Mouse (Mus musculus) c-Kit-negative CD71-positive TER-119-positive erythroid progenitor cells, embryonic 14.5 days (primary cell): Measurements from ENCODE around the gene Arg2.
"Not testable (repeated sequence)": the region's sequence is repeated elsewhere in the genome, so short reads cannot be mapped to it uniquely, and the experiment has no call there.

ENCODE experiments used
- DNase-seq: peaks from one replicate; pipeline ENCODE4 v3.0.0-alpha.2; 2013; ENCODE audit warnings: low read depth, low spot score

The Arg2 gene

DNA sequence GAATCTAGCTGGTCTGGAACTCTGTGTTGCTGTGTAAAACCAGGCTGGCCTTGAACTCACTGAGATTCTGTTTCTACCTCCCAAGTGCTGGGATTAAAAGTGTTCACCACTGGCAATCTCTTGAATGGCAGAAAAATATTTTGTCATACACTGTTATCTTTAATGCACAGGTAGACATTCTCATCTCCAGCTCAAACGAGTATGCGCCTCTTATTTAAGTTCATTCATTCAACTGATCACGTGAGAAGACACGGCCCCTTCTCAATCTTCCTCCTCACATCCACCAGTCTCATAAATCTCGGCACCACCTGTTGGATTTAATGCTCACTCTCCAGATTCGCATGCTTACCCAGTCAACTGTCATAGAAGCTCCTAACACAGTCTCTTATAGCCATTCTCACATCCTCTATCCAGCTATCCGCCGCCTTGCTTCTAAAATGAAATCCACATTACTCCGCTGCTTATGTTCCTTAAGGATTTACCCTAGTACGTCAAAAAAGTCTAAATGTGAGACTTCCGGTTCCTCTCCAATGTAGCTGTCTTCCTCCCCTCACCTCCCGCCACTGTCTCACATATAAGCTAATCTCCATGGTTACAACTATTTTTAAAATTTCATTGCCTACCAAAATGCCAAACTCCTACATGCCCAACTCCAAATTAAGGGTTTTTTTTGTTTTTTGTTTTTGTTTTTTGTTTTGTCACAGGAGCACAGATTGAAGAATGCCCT lies 40.9 kb downstream of the Arg2 start:
- DNase-seq, result no peak

DNA sequence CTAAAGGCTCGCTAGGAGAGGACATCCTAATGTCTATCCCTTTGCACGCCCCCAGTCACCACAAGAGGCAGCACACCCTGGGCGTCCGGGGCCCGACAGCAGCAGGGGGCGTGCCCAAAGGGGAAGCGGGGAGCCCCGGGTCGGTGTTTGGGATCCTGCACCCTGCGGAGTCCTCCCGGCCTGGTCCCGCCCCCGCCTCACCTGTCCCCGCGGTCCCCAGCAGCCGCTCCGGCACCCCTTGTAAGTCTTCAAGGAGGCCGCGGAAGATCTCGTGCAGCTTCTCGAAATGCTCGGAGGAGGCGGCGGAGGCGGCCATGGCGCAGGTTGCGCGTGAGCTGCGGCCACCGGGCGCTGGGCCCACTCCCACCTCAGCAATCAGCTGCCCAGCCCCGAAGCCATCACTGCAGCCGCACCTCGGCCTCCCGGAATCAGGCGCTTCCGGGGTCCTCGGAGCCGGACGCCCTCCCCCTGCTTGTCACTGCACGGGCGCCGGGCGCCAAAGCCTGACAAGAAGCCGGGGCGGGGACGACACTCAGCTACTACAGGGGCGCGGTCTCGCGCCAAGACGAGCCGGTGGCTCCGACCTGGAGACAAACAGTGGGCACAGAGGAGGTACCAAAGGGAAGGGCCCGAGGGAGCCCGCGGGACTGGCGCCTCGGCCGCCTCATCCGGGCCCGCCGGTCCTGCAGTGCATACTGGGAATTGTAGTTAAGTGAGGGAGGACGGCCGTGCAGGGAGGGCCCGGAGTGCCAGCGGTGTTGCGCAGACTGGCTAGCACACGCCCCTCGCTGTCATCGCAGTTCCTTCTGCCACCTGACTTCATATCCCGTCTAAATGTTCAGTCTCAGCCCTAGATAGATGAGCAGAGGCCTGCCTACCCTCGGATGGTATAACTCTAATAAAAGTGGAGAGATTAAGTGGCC lies 41.7 kb downstream of the Arg2 start, which contains the start of gene Vti1b:
TSS of gene Vti1b (minus strand) at position 649 of the 923 bp plus-strand sequence.
- DNase-seq, result peak; percentile 76

DNA sequence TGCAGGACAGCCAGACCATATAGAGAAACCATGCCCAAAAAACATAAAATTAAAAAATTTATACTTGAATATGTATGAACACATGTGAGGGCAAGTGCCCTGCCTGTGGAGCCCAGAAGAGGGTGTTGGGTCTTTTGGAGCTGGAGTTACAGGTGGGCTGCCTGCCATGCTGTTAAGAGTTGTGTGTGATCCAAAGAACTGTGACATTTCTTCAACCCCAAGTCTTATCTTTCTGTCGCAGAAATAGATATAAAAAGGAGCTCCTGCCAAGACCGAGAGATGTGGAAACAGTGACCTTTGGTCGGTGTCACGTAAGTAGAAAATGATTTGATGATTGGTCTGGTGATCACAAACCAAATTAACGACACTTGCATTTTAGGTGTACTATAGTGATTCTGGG lies 43.1 kb downstream of the Arg2 start:
- no peak for DNase-seq

DNA sequence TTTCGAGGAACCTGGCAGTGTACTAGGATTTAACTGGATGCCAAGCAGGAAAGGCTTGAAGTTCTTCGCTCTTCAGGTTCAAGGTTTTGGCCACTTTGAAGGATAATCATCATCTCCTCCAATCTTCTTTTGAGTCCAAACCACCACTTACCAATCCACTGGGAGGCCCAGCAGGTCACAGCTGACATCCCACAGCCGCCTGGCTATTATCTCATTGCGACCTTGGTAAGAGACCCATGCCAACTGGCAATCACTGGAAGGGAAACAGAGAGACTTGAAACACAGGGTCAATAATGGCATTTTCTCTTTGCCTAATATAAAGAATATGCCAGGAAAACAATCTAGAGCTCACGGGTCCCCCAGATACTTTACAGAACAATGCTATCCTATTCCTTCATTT lies 45.4 kb downstream of the Arg2 start:
- DNase-seq, result no peak

DNA sequence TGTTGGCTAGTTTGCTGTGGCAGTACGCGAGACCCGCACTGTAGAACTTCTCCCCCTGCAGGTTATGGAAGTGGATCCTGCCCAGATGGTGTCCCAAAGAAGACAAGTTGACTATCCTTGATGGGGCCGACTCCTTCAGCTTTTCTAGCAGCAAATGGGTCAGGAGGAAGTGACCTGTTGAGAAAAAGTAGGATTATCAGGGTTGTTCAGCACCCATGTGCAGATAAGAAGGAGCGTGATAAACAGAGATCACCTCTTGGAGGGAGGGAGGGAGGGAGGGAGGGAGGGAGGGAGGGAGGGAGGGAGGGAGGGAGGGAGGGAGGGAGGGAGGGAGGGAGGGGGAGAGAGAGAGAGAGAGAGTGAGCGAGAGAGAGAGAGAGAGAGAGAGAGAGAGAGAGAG lies 54.6 kb downstream of the Arg2 start:
- DNase-seq, result not testable (repeated sequence)

DNA sequence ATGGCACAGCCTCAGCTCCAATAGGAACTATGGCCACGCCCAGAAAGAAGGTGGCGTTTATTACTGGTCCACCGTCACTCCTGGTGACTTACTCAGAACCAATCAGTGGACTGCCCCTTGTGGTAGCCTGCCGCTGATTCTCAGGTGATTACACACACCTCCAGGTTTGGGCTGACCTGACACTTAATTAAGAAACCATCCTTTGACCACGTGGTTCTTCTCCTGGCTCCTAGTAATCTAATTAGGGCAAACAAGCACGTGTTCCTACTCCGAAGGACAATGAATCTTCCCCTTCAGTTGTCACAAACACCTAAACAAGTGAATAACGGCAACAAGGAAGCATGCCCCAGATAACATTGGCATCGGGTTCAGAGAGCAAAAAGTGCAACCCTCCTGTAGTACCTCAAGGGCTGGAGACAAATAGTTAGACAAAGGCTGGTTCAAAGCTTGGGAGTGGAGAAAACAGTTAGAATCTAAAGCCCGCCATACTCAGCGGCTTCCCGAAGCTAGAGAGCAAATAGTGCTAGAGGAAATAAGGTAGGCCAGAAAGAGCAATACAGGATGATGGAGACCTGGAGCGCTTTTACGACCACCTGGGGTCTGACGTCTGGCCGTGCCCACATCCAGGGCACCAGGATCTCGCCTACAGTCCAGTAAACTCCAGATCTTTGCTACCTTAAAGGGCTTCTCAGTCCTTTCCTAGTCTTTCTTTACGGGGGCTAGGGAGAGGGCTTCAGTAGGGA lies 60.5 kb downstream of the Arg2 start:
- DNase-seq, result peak; percentile 82

DNA sequence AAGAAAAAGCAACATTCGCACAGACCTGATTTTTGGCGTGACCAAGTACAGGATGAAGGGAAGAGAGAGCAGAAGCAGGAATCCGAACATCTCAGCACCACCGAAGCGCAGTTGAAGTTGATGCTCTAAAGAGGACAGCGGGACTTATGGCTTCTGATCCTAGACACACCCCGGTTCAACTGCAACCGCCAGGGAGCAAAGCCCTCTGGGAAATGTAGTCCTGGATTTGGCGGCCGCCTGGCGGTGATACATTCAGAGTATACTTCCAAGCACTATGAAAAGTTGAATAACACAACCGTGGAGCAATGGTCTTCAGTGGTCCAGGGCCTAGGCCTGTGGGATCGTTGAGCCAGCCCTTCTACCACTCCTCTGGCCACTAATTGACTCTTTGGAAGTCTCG lies 61.1 kb downstream of the Arg2 start:
- peak; percentile 72 for DNase-seq

DNA sequence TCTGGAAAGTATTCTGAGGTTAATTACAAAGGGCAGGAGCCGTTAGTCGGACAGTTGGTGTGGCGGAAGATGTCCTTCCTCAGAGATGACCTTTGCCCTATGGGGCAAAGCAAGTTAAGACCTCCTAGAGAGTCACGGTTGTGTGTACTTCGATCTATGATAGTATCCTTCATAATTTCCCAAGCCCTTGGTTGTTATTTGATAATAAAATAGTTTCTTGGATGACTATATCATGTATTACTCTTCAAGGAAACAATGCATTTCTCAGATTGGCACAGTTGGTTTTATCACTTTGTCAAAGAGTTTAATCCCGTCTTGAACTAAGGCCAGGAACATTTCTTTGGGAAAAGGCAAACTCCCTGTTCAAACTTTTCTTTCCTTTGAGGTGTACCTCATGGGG lies 61.6 kb downstream of the Arg2 start, which contains the start of gene Rdh11:
TSS of gene Rdh11 (minus strand) at position 101 of the 400 bp plus-strand sequence.
- DNase-seq, result no peak

DNA sequence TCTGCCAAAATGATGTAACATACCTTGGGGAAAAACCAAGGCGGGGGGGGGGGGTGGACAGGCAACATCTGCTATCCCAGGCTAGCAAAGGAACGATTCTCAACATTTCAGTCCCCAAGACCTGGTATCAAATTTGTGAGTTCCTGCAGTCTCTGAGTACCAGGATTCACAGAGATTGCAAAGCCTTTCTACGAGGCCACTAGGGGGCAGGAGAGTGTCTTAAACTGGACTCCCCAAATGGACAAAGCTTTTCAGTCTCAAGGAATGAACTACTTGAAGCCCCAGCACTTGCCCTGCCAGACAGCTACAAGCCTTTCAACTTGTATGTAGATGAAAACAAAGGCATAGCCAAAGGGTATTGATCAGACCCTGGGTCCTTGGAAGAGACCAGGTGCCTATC lies 62.9 kb downstream of the Arg2 start:
- DNase-seq, result no peak

DNA sequence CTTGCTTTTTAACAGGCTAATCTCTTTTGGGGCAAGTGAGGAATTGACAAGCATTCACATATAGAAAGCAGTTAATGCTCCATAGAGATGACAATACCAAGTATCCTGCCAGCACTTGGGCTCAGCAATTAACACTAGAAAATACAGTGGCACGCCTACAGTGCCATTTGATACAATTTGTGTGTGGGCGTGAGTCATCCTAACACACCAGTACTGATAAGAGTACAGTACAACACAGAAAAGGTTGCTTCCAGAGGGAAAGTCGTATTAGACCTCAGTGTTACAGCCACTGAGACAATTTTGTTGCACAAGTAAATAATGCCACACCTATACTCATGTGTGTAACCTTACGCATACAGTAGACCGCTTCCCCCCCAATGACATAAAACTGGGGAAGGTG lies 66.5 kb downstream of the Arg2 start:
- no peak for DNase-seq

DNA sequence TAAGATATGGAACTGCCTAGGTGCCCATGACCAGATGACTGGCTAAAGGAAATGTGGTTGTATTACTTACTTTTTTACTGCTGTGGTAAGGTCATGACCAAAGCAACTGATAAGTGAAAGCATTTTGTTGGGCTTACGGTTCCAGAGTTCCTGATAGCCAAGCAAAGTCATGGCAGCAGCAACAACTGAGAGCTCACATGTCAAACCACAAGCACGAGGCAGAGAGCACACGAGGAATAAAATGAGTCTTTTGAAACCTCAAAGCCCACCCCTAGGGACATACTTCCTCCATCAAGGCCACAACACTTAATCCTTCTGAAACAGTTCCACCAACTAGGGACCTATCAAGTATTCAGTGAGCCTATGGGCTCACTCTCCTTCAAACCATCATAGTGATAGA lies 71.3 kb downstream of the Arg2 start:
- no peak for DNase-seq
